In genomic region chr17:15199235-15199634, GRCm38 (mm10) we compare ENCODE assay signal across 15 mouse cellular contexts.
DNase-seq lines count a peak whose midpoint lies in the region; ATAC-seq and TF ChIP-seq lines count a peak whose summit lies in the region.
"Had no signal": no experiment of that assay in that cellular context is flagged by ENCODE, and none has a peak within 500 bp of the region (broad histone marks: within the 10 kb centered on the region; RNA-seq: fewer than 3 reads in every experiment).

No protein-coding gene starts in this region.

- no peak overlapping the region for H3K4me3 ChIP-seq in forebrain, embryonic 14.5 days (ENCODE audit: low read depth, low read length)
- H3K4me3 ChIP-seq in hindbrain, postnatal 0 days (ENCODE audit: low read length), result no peak overlapping the region
- no peak overlapping the region for H3K4me3 ChIP-seq in midbrain, postnatal 0 days (ENCODE audit: low read depth, low read length)
- H3K4me3 ChIP-seq: heart, embryonic 13.5 days; liver, embryonic 12.5 days had no signal

- no peaks in the 10 kb centered on the region for H3K36me3 ChIP-seq in forebrain, embryonic 14.5 days (ENCODE audit: control insufficient read depth, insufficient read depth, low read length)
- H3K36me3 ChIP-seq in hindbrain, postnatal 0 days (ENCODE audit: insufficient read depth, low read length), result no peaks in the 10 kb centered on the region
- no peaks in the 10 kb centered on the region for H3K36me3 ChIP-seq in midbrain, postnatal 0 days (ENCODE audit: insufficient read depth, low read length)
- H3K36me3 ChIP-seq: heart, embryonic 13.5 days; liver, embryonic 12.5 days had no signal

- peaks cover 17% of the 10 kb centered on the region for H3K4me1 ChIP-seq in forebrain, embryonic 14.5 days (ENCODE audit: control insufficient read depth, insufficient read depth, low read length)
- H3K4me1 ChIP-seq in hindbrain, postnatal 0 days (ENCODE audit: insufficient read depth, low read length), result peaks cover 9% of the 10 kb centered on the region
- no peaks in the 10 kb centered on the region for H3K4me1 ChIP-seq in midbrain, postnatal 0 days (ENCODE audit: insufficient read depth, low read length)

- ATAC-seq in forebrain, embryonic 14.5 days, result no peak
- peak; percentile 77 for ATAC-seq in hindbrain, postnatal 0 days
- ATAC-seq in midbrain, postnatal 0 days (ENCODE audit: low FRiP score), result peak; percentile 49
- ATAC-seq: inflammation-experienced regulatory T-cells, adult 6 months; liver, embryonic 12.5 days had no signal

- H3K9ac ChIP-seq in forebrain, embryonic 14.5 days (ENCODE audit: low read length), result peak overlapping the region; percentile 21; the same call in 1 of the 2 replicates
- no peak overlapping the region for H3K9ac ChIP-seq in hindbrain, postnatal 0 days (replicated peaks; ENCODE audit: low read length)
- H3K9ac ChIP-seq in midbrain, postnatal 0 days (replicated peaks; ENCODE audit: low read length, poor library complexity, severe bottlenecking), result no peak overlapping the region
- H3K9ac ChIP-seq: heart, embryonic 13.5 days; liver, embryonic 12.5 days had no signal

- TF ChIP-seq CTCF in hindbrain, postnatal 0 days (IDR thresholded peaks at IDR 0.05; ENCODE audit: low read depth), result no peak
- no peak for TF ChIP-seq CTCF in midbrain, postnatal 0 days (IDR thresholded peaks at IDR 0.05)

- H3K27me3 ChIP-seq in forebrain, embryonic 14.5 days (replicated peaks; ENCODE audit: control insufficient read depth, insufficient read depth, low read length), result no peaks in the 10 kb centered on the region
- H3K27me3 ChIP-seq in hindbrain, postnatal 0 days (ENCODE audit: insufficient read depth, low read length), result no peaks in the 10 kb centered on the region
- H3K27me3 ChIP-seq in midbrain, postnatal 0 days (ENCODE audit: insufficient read depth, low read length), result no peaks in the 10 kb centered on the region

- H3K4me2 ChIP-seq in forebrain, embryonic 14.5 days (ENCODE audit: low read length), result no peak overlapping the region
- no peak overlapping the region for H3K4me2 ChIP-seq in hindbrain, postnatal 0 days (ENCODE audit: low read depth, low read length)
- no peak overlapping the region for H3K4me2 ChIP-seq in midbrain, postnatal 0 days (ENCODE audit: low read depth, low read length, poor library complexity, severe bottlenecking)
- H3K4me2 ChIP-seq: heart, embryonic 13.5 days; liver, embryonic 12.5 days had no signal

- no peaks in the 10 kb centered on the region for H3K9me3 ChIP-seq in forebrain, embryonic 14.5 days (replicated peaks; ENCODE audit: control insufficient read depth, low read length)
- H3K9me3 ChIP-seq in hindbrain, postnatal 0 days (ENCODE audit: low read length), result no peaks in the 10 kb centered on the region
- H3K9me3 ChIP-seq in midbrain, postnatal 0 days (ENCODE audit: low read length), result no peaks in the 10 kb centered on the region
- H3K9me3 ChIP-seq: heart, embryonic 13.5 days; liver, embryonic 12.5 days had no signal

- DNase-seq in embryo, embryonic 10 days (ENCODE audit: low spot score), result peak; percentile 38
- DNase-seq in embryo, embryonic 11 days, result no peak
- DNase-seq in forebrain, embryonic 14.5 days (ENCODE audit: low spot score), result no peak
- DNase-seq in hindbrain, postnatal 0 days (ENCODE audit: low spot score), result peak; percentile 64
- peak; percentile 59 for DNase-seq in midbrain, postnatal 0 days (ENCODE audit: low spot score)
- no peak for DNase-seq in cerebellum, adult 11-12 months
- no peak for DNase-seq in kidney, postnatal 10 days
- DNase-seq in liver, result no peak
- DNase-seq: adrenal gland, adult 8-10 months; cerebellum, postnatal 36 days; layer of hippocampus, postnatal 36 days; lung, postnatal 14 days had no signal

- 21% methylated on average over 3 of the region's 3 CpGs for WGBS in forebrain, embryonic 14.5 days
- 20% methylated on average over 3 of the region's 3 CpGs for WGBS in hindbrain, postnatal 0 days
- WGBS in midbrain, postnatal 0 days, result 27% methylated on average over 3 of the region's 3 CpGs

- no peak overlapping the region for H3K27ac ChIP-seq in forebrain, embryonic 14.5 days (ENCODE audit: low read depth, low read length)
- peak overlapping the region; percentile 56 for H3K27ac ChIP-seq in hindbrain, postnatal 0 days
- H3K27ac ChIP-seq in midbrain, postnatal 0 days (ENCODE audit: low read depth, low read length), result peak overlapping the region; percentile 62; the same call in 1 of the 2 replicates
- H3K27ac ChIP-seq: heart, embryonic 13.5 days; liver, embryonic 12.5 days had no signal

Comparison
In these comparisons a context has a peak if more than half of its experiments do, and no peak if none do; other contexts are left out.
1. DNase-seq: peak in embryo, embryonic 10 days (single experiment), hindbrain, postnatal 0 days (single experiment) and midbrain, postnatal 0 days (single experiment); none in embryo, embryonic 11 days (single experiment), forebrain, embryonic 14.5 days (single experiment), cerebellum, adult 11-12 months (single experiment), kidney, postnatal 10 days (single experiment) and liver (single experiment).